In the genomic region with DNA sequence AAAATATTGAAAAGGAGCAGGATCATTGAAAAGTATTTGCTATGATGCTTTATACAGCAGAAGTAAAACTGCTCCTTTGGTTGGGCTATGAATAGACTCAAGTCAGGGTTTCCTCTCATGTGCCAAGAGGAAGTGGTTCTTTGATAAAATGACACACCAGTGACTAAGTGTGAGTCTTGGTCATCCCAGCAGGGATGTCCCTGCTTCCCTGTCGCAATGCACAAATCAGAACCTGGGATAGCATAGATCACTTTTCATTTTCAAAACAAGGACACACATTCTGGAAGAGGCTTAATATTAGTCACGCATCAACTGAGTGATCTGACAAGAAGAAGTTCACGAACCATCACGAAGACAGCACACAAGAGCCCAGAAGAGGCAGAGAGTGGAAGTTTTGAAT, we compare ENCODE assay signal across 23 mouse cellular contexts.
DNase-seq lines count a peak whose midpoint lies in the region; ATAC-seq and TF ChIP-seq lines count a peak whose summit lies in the region.
"Had no signal": no experiment of that assay in that cellular context is flagged by ENCODE, and none has a peak within 500 bp of the region (broad histone marks: within the 10 kb centered on the region; RNA-seq: fewer than 3 reads in every experiment).

No protein-coding gene starts in this region.

- dilution Hi-C loops in CH12.LX (cut with MboI; ENCODE audit: extremely low pct_ligation_motif_present, extremely low pct_unique_long_range_greater_than_20kb, low sequenced_read_pairs) = no loop called here

- no peak for TF ChIP-seq CTCF in CH12.LX (conservative IDR thresholded peaks at IDR 0.05 in 1 of 2, IDR thresholded peaks at IDR 0.05 in 1 of 2; ENCODE audit: low read depth in 2 of 2, low read length in 2 of 2)
- TF ChIP-seq CTCF in lung, adult 2 months (IDR thresholded peaks at IDR 0.05; ENCODE audit: insufficient read depth, low read length) = no peak

- no peak overlapping the region for H3K27ac ChIP-seq in CH12.LX (ENCODE audit: insufficient read depth, low read depth)
- H3K27ac ChIP-seq: embryonic facial prominence, embryonic 10.5 days; forebrain, embryonic 10.5 days; hindbrain, embryonic 14.5 days; liver, embryonic 13.5 days; lung, embryonic 15.5 days; midbrain, embryonic 10.5 days had no signal

- in situ Hi-C loops in CH12.LX (cut with MboI; ENCODE audit: low pct_ligation_motif_present, low pct_unique_long_range_greater_than_20kb, low sequenced_read_pairs) = no loop called here

- no peak for TF ChIP-seq EP300 in CH12.LX (IDR thresholded peaks at IDR 0.05; ENCODE audit: low read length)

- H3K9me3 ChIP-seq in CH12.LX (replicated peaks; ENCODE audit: low read length) = no peaks in the 10 kb centered on the region
- H3K9me3 ChIP-seq: embryonic facial prominence, embryonic 10.5 days; forebrain, embryonic 10.5 days; liver, embryonic 13.5 days; lung, embryonic 15.5 days; midbrain, embryonic 10.5 days had no signal

- H3K4me1 ChIP-seq in CH12.LX (ENCODE audit: control insufficient read depth in 1 of 2, insufficient read depth in 2 of 2) = peaks cover 0 to 24% of the 10 kb centered on the region in 2 experiments; a peak in 1 of 4 replicates
- H3K4me1 ChIP-seq in lung, adult 2 months (ENCODE audit: control insufficient read depth, insufficient read depth, low read length) = no peaks in the 10 kb centered on the region
- H3K4me1 ChIP-seq: liver, embryonic 13.5 days; lung, embryonic 15.5 days had no signal

- 64% methylated on average over 4 of the region's 4 CpGs for WGBS in lung, adult 2 months

- TF ChIP-seq POLR2A in CH12.LX (IDR thresholded peaks at IDR 0.05; ENCODE audit: low read depth, low read length) = no peak
- no peak for TF ChIP-seq POLR2A in lung, adult 2 months (IDR thresholded peaks at IDR 0.05; ENCODE audit: borderline replicate concordance, extremely low read depth, low read depth, low read length)

- H3K4me2 ChIP-seq in CH12.LX (ENCODE audit: insufficient read depth, low read depth, poor library complexity, severe bottlenecking) = no peak overlapping the region
- H3K4me2 ChIP-seq: hindbrain, embryonic 14.5 days; liver, embryonic 13.5 days; lung, embryonic 15.5 days had no signal

- H3K79me2 ChIP-seq in CH12.LX (replicated peaks; ENCODE audit: control insufficient read depth, extremely low read depth, insufficient read depth, poor library complexity, severe bottlenecking) = no peaks in the 10 kb centered on the region

- no peak overlapping the region for H3K4me3 ChIP-seq in CH12.LX (replicated peaks in 1 of 3; ENCODE audit: low read depth in 2 of 3, low read length in 2 of 3, poor library complexity in 1 of 3)
- no peak overlapping the region for H3K4me3 ChIP-seq in lung, adult 2 months (replicated peaks; ENCODE audit: extremely low read depth, low read depth, low read length)
- H3K4me3 ChIP-seq: embryonic facial prominence, embryonic 10.5 days; forebrain, embryonic 10.5 days; liver, embryonic 13.5 days; lung, embryonic 15.5 days; midbrain, embryonic 10.5 days had no signal

- no peak overlapping the region for H3K9ac ChIP-seq in CH12.LX (ENCODE audit: insufficient read depth, low read depth)
- H3K9ac ChIP-seq: hindbrain, embryonic 14.5 days; liver, embryonic 13.5 days; lung, embryonic 15.5 days had no signal

- no peak for TF ChIP-seq RAD21 in CH12.LX (IDR thresholded peaks at IDR 0.05; ENCODE audit: low read depth, low read length)

- H3K36me3 ChIP-seq in CH12.LX (replicated peaks in 1 of 2; ENCODE audit: control insufficient read depth in 1 of 2, insufficient read depth in 1 of 2, low read length in 1 of 2) = no peaks in the 10 kb centered on the region
- H3K36me3 ChIP-seq: embryonic facial prominence, embryonic 10.5 days; forebrain, embryonic 10.5 days; liver, embryonic 13.5 days; lung, embryonic 15.5 days; midbrain, embryonic 10.5 days had no signal

- DNase-seq in 3T3-L1 (ENCODE audit: low read depth, low spot score) (peak; percentile 77), CH12.LX (ENCODE audit: extremely low read depth) (peak; percentile 23)
- peak; percentile 39 for DNase-seq in adrenal gland, postnatal 14 days
- no peak for DNase-seq in lung, adult 2 months
- no peak for DNase-seq in kidney, adult 18-20 months
- DNase-seq in cerebellum, adult 9-11 months = no peak
- DNase-seq: cerebellum, adult 9-10 months; gastrocnemius, postnatal 25 days; heart, postnatal 4 days; kidney, adult 8-10 months; kidney, postnatal 14 days; liver, embryonic 13.5 days; lung, postnatal 4 days had no signal

- no peaks in the 10 kb centered on the region for H3K27me3 ChIP-seq in CH12.LX (replicated peaks)
- H3K27me3 ChIP-seq: liver, embryonic 13.5 days; lung, embryonic 15.5 days had no signal

- ATAC-seq in granulocyte monocyte progenitor cell, adult 5-6 weeks (replicated peaks; ENCODE audit: poor library complexity, severe bottlenecking) = peak; percentile 78
- ATAC-seq: activated CD4-positive, CD25-positive, alpha-beta regulatory T cell, adult 4 months; CD4-positive, CD25-positive, alpha-beta regulatory T cell, adult 4 months; forebrain, embryonic 16.5 days; inflammation-experienced regulatory T-cells, adult 6 months had no signal

TF ChIP-seq in CH12.LX, 34 proteins besides CTCF, POLR2A, EP300 and RAD21:
- no peak for TF ChIP-seq SMC3 (IDR thresholded peaks at IDR 0.05; ENCODE audit: low read depth, low read length)
- TF ChIP-seq CHD2 (IDR thresholded peaks at IDR 0.05; ENCODE audit: low read length) = no peak
- peak; percentile 60 for TF ChIP-seq BHLHE40 (IDR thresholded peaks at IDR 0.05; ENCODE audit: low read depth, low read length)
- no peak for TF ChIP-seq CHD1 (IDR thresholded peaks at IDR 0.05; ENCODE audit: low read depth, low read length)

Comparison
In these comparisons a context has a peak if more than half of its experiments do, and no peak if none do; other contexts are left out.
1. DNase-seq: peak in 3T3-L1 (single experiment), CH12.LX (single experiment) and adrenal gland, postnatal 14 days (single experiment); none in lung, adult 2 months (single experiment), kidney, adult 18-20 months (single experiment) and cerebellum, adult 9-11 months (single experiment).